Mouse (Mus musculus) midbrain, postnatal 0 days (tissue): ENCODE data around the gene Bhmt. TPM values are rescaled to one million over a fixed set of nuclear protein-coding genes. Genes with fewer than 3 reads are reported as not detected.

Source experiments
- ATAC-seq: fragments of 200-750 bp; cut with Nextera tagmentation; 2 replicates; pipeline ENCODE4 v1.8.0; 2017; ENCODE audit warnings: moderate number of reproducible peaks, mild to moderate bottlenecking, moderate TSS enrichment, moderate library complexity; ENCODE audit not compliant: low FRiP score
- DNase-seq: peaks from one replicate; pipeline ENCODE4 v3.0.0-alpha.2; 2015; ENCODE audit warnings: low spot score
- H3K27ac ChIP-seq: fragments of 300-500 bp; sonication (generic); 2 replicates; pipeline ENCODE4 v1.5.1; 2014; ENCODE audit warnings: low read depth, mild to moderate bottlenecking, low read length, mixed read lengths
- H3K27me3 ChIP-seq: fragments of 300-500 bp; sonication (generic); 2 replicates; pipeline ENCODE4 v1.6.1; 2014; ENCODE audit warnings: low read length, control low read depth, mixed read lengths; ENCODE audit not compliant: insufficient read depth
- H3K36me3 ChIP-seq: fragments of 300-500 bp; sonication (generic); 2 replicates; pipeline ENCODE4 v1.6.1; 2014; ENCODE audit warnings: low read length, control low read depth, mixed read lengths; ENCODE audit not compliant: insufficient read depth
- H3K4me1 ChIP-seq: fragments of 300-500 bp; sonication (generic); 2 replicates; pipeline ENCODE4 v1.6.1; 2014; ENCODE audit warnings: mild to moderate bottlenecking, control low read depth, antibody characterized with exemption, low read length, mixed read lengths; ENCODE audit not compliant: insufficient read depth
- H3K4me2 ChIP-seq: fragments of 300-500 bp; sonication (generic); 2 replicates; pipeline ENCODE4 v1.6.1; 2014; ENCODE audit warnings: low read depth, mild to moderate bottlenecking, low read length, mixed read lengths; ENCODE audit not compliant: poor library complexity, severe bottlenecking
- H3K4me3 ChIP-seq: fragments of 300-500 bp; sonication (generic); 2 replicates; pipeline ENCODE4 v1.5.1; 2014; ENCODE audit warnings: low read depth, mild to moderate bottlenecking, low read length, moderate library complexity
- H3K9ac ChIP-seq: fragments of 300-500 bp; sonication (generic); replicated peaks from 2 replicates; pipeline ENCODE4 v1.6.1; 2014; ENCODE audit warnings: mild to moderate bottlenecking, low read length, moderate library complexity, mixed read lengths; ENCODE audit not compliant: poor library complexity, severe bottlenecking
- H3K9me3 ChIP-seq: fragments of 300-500 bp; sonication (generic); 2 replicates; pipeline ENCODE4 v1.6.1; 2016; ENCODE audit warnings: low read length, control low read depth
- CTCF ChIP-seq: IDR thresholded peaks from 2 replicates; pipeline ENCODE4 v1.5.1; 2016; ENCODE audit warnings: antibody characterized with exemption, mild to moderate bottlenecking
- WGBS: fragments of 180-500 bp; shearing (Covaris S2); extraction: QIAGEN DNeasy Blood & Tissue Kit; methylation state at CpG from one replicate; pipeline ENCODE4 v1.1.7; 2014; 5-methylcytosine and 5-hydroxymethylcytosine counted together
- polyA plus RNA-seq: library from polyadenylated mRNA; unstranded; fragments of >200 nt; fragmentation: Nextera tagmentation; extraction: Ambion mirVana; gene quantifications from 2 replicates; pipeline ENCODE4 v1.2.1, GENCODE M21; 2015
- total RNA-seq: library from RNA; depleted of rRNA; stranded (reverse); fragments of >200 nt; gene quantifications from 2 replicates; pipeline ENCODE4 v1.2.3, GENCODE M21; 2014

Gene Bhmt
- total and polyA plus RNA-seq, 2 experiments from 2014 or later, result 0.16 TPM; not detected in 1

DNA sequence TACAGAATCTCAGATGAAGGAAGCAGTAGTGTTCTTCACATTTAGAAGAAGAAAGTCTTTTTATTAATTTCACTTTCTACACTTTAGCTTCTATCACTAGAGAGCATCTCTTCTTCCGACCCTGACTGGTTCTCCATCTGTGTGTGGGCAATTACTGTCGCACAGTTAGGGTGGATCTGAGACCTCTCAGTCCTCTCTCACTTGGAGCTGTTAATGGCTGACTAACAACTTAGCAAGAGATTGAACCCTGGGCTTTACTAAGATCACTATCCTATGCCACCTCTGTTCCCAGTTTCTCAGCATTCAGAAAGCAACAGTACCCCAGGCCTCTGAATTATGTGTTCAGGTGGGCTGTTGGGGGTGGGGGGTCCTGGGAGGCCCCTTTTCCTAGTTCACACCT is 35.5 kb upstream of the Bhmt start:
- no peaks in the 10 kb centered on the region for H3K4me1 ChIP-seq
- H3K9me3 ChIP-seq, result no peaks in the 10 kb centered on the region
- WGBS, result 82% methylated on average over 2 of the region's 2 CpGs
- H3K27ac ChIP-seq, result no peak overlapping the region
- no peak overlapping the region for H3K4me2 ChIP-seq
- H3K27me3 ChIP-seq, result 0 out of 2 replicates have a peak, but pooled peaks cover 3% of the 10 kb centered on the region
- no peak overlapping the region for H3K4me3 ChIP-seq
- no peak overlapping the region for H3K9ac ChIP-seq
- TF ChIP-seq CTCF, result no peak
- ATAC-seq (no peak), DNase-seq (no peak)
- no peaks in the 10 kb centered on the region for H3K36me3 ChIP-seq

- Histone ChIP-seq H3K4me1 (no peaks in the 10 kb centered on the region), H3K4me2 (no peak overlapping the region), H3K27ac (no peak overlapping the region), H3K36me3 (no peaks in the 10 kb centered on the region), H3K9me3 (no peaks in the 10 kb centered on the region), H3K9ac (no peak overlapping the region), H3K4me3 (no peak overlapping the region), H3K27me3 (0 out of 2 replicates have a peak, but pooled peaks cover 3% of the 10 kb centered on the region)
- TF ChIP-seq CTCF, result no peak
- ATAC-seq (no peak), DNase-seq (no peak)
- WGBS, result 94% methylated on average over 4 of the region's 4 CpGs
Observed at GRCm38 (mm10) chr13:93672371-93672770, 34.6 kb upstream of the Bhmt start.

DNA sequence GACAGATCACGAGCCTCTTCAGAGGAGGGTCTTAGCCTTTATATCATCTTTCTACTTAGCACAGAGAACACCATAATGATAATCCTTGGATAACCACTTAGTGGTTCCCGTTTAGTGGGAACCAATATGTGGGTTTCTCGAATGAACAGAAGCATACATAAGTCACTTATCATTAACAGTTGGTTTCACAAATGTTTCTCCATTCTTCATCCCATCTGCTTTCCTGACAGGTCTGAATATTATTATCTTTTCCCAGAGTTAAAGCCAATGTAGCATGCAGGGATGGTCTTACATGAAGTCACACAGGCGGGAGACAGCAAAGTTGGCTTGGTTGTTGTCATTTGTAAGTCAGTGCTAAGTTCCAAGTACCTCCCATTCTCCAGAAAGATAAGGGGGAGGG is 29.8 kb upstream of the Bhmt start:
- no peak for TF ChIP-seq CTCF
- 89% methylated on average over 4 of the region's 4 CpGs for WGBS
- Histone ChIP-seq H3K4me2 (no peak overlapping the region), H3K9ac (no peak overlapping the region), H3K4me1 (no peaks in the 10 kb centered on the region), H3K27ac (no peak overlapping the region), H3K36me3 (no peaks in the 10 kb centered on the region), H3K27me3 (no peaks in the 10 kb centered on the region), H3K4me3 (no peak overlapping the region), H3K9me3 (no peaks in the 10 kb centered on the region)
- ATAC-seq (no peak), DNase-seq (no peak)

- Histone ChIP-seq H3K9ac (no peak overlapping the region), H3K27me3 (no peaks in the 10 kb centered on the region), H3K27ac (no peak overlapping the region), H3K4me1 (no peaks in the 10 kb centered on the region), H3K4me2 (no peak overlapping the region), H3K9me3 (no peaks in the 10 kb centered on the region), H3K4me3 (no peak overlapping the region), H3K36me3 (no peaks in the 10 kb centered on the region)
- no peak for DNase-seq
- no peak for TF ChIP-seq CTCF
- WGBS, result 83% methylated on average over 5 of the region's 5 CpGs
- 0 out of 2 replicates have a peak, but pooled peaks have one; percentile 20 for ATAC-seq
Observed at GRCm38 (mm10) chr13:93657941-93658340, 20.2 kb upstream of the Bhmt start.

DNA sequence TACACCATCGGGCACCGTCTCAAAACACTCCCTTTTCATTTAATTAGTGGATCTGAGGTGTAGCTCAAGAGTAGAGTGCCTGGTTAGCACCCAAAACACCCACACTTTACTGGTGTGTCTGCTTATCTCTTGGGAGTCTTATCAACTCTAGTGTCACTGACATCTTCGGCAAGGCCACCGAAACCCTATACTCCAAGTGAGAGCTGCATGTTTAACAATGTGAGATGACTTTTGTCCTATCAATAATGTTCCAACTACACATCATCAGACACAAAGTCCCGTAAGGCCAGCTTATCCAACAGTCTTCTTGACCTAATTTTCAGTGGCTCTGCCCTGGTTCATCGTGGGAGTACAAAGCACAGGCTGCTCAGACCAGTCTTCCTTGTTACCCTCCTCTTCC is 15.6 kb upstream of the Bhmt start:
- no peak overlapping the region for H3K9ac ChIP-seq
- 92% methylated on average over 6 of the region's 6 CpGs for WGBS
- H3K36me3 ChIP-seq, result no peaks in the 10 kb centered on the region
- DNase-seq (no peak), ATAC-seq (no peak)
- no peak overlapping the region for H3K4me2 ChIP-seq
- H3K27ac ChIP-seq, result no peak overlapping the region
- no peaks in the 10 kb centered on the region for H3K27me3 ChIP-seq
- no peaks in the 10 kb centered on the region for H3K9me3 ChIP-seq
- TF ChIP-seq CTCF, result no peak
- no peaks in the 10 kb centered on the region for H3K4me1 ChIP-seq
- H3K4me3 ChIP-seq, result no peak overlapping the region

- ATAC-seq (no peak), DNase-seq (no peak)
- no peaks in the 10 kb centered on the region for H3K36me3 ChIP-seq
- no peaks in the 10 kb centered on the region for H3K9me3 ChIP-seq
- no peaks in the 10 kb centered on the region for H3K4me1 ChIP-seq
- WGBS, result 83% methylated on average over 7 of the region's 7 CpGs
- H3K4me3 ChIP-seq, result no peak overlapping the region
- H3K9ac ChIP-seq, result no peak overlapping the region
- H3K27ac ChIP-seq, result no peak overlapping the region
- TF ChIP-seq CTCF, result no peak
- no peaks in the 10 kb centered on the region for H3K27me3 ChIP-seq
- H3K4me2 ChIP-seq, result no peak overlapping the region
Observed at GRCm38 (mm10) chr13:93648387-93649130, 10.8 kb upstream of the Bhmt start.
